Comparison of ENCODE assay signal across 14 mouse cellular contexts in genomic region chr7:100991972-100992371, GRCm38 (mm10). TPM values are rescaled to one million over a fixed set of nuclear protein-coding genes. Genes with fewer than 3 reads are reported as not detected.
A peak's percentile ranks its signal among the peaks of the same experiment; 100 is the strongest.
DNase-seq lines count a peak whose midpoint lies in the region; ATAC-seq and TF ChIP-seq lines count a peak whose summit lies in the region.
"Had no signal": no experiment of that assay in that cellular context is flagged by ENCODE, and none has a peak within 500 bp of the region (broad histone marks: within the 10 kb centered on the region; RNA-seq: fewer than 3 reads in every experiment).

No protein-coding gene starts in this region.

- no peak for TF ChIP-seq CTCF in lung, embryonic 14.5 days (IDR thresholded peaks at IDR 0.05; ENCODE audit: low read depth)
- TF ChIP-seq CTCF in lung, adult 2 months (IDR thresholded peaks at IDR 0.05; ENCODE audit: insufficient read depth, low read length): no peak
- no peak for TF ChIP-seq CTCF in bone marrow, adult 2 months (IDR thresholded peaks at IDR 0.05; ENCODE audit: control insufficient read depth, insufficient read depth, low read length)
- TF ChIP-seq CTCF in thymus, adult 2 months (IDR thresholded peaks at IDR 0.05; ENCODE audit: borderline replicate concordance, control insufficient read depth, extremely low read depth, insufficient read depth, low read length, poor library complexity): no peak

- no peaks in the 10 kb centered on the region for H3K9me3 ChIP-seq in lung, embryonic 14.5 days (ENCODE audit: low read depth, low read length)
- H3K9me3 ChIP-seq: forebrain, embryonic 13.5 days; neural tube, embryonic 15.5 days had no signal

- H3K4me3 ChIP-seq in lung, embryonic 14.5 days (ENCODE audit: low read depth, low read length): no peak overlapping the region
- no peak overlapping the region for H3K4me3 ChIP-seq in lung, adult 2 months (replicated peaks; ENCODE audit: extremely low read depth, low read depth, low read length)
- H3K4me3 ChIP-seq in bone marrow, adult 2 months (replicated peaks; ENCODE audit: control insufficient read depth, low read depth, low read length): no peak overlapping the region
- H3K4me3 ChIP-seq in thymus, adult 2 months (ENCODE audit: control insufficient read depth, insufficient read depth, low read length): no peak overlapping the region
- H3K4me3 ChIP-seq: forebrain, embryonic 13.5 days; neural tube, embryonic 15.5 days had no signal

- H3K27ac ChIP-seq in lung, embryonic 14.5 days (ENCODE audit: low read depth): no peak overlapping the region
- peak overlapping the region; percentile 41; the same call in 1 of the 2 replicates for H3K27ac ChIP-seq in bone marrow, adult 2 months (ENCODE audit: control insufficient read depth, insufficient read depth, low read depth, low read length, poor library complexity)
- H3K27ac ChIP-seq in thymus, adult 2 months (ENCODE audit: control insufficient read depth, insufficient read depth, low read length): no peak overlapping the region
- H3K27ac ChIP-seq: forebrain, embryonic 13.5 days; liver, embryonic 14.5 days; neural tube, embryonic 15.5 days had no signal

- peaks cover 6% of the 10 kb centered on the region; the same call in 1 of the 2 replicates for H3K4me1 ChIP-seq in lung, embryonic 14.5 days (ENCODE audit: insufficient read depth)
- peaks cover 22% of the 10 kb centered on the region for H3K4me1 ChIP-seq in lung, adult 2 months (ENCODE audit: control insufficient read depth, insufficient read depth, low read length)
- peaks cover 5% of the 10 kb centered on the region for H3K4me1 ChIP-seq in bone marrow, adult 2 months (ENCODE audit: control insufficient read depth, insufficient read depth, low read length)
- H3K4me1 ChIP-seq in thymus, adult 2 months (replicated peaks; ENCODE audit: control insufficient read depth, insufficient read depth, low read length): peaks cover 2% of the 10 kb centered on the region; the same call in 1 of the 2 replicates

- H3K27me3 ChIP-seq in lung, embryonic 14.5 days (ENCODE audit: insufficient read depth, low read length): no peaks in the 10 kb centered on the region
- no peaks in the 10 kb centered on the region; the same call in 1 of the 2 replicates for H3K27me3 ChIP-seq in splenic B cell, adult 2 months (ENCODE audit: control insufficient read depth, insufficient read depth, low read length, poor library complexity, severe bottlenecking)
- no peaks in the 10 kb centered on the region for H3K27me3 ChIP-seq in thymus, adult 2 months (ENCODE audit: control insufficient read depth, insufficient read depth, low read length)
- H3K27me3 ChIP-seq: forebrain, embryonic 13.5 days; neural tube, embryonic 15.5 days had no signal

- ATAC-seq in lung, embryonic 14.5 days (ENCODE audit: insufficient read depth): no peak
- ATAC-seq: forebrain, embryonic 13.5 days had no signal

- no peak for TF ChIP-seq POLR2A in lung, adult 2 months (IDR thresholded peaks at IDR 0.05; ENCODE audit: borderline replicate concordance, extremely low read depth, low read depth, low read length)
- TF ChIP-seq POLR2A in bone marrow, adult 2 months (IDR thresholded peaks at IDR 0.05; ENCODE audit: borderline replicate concordance, control insufficient read depth, low read depth, low read length): no peak
- no peak for TF ChIP-seq POLR2A in thymus, adult 2 months (IDR thresholded peaks at IDR 0.05; ENCODE audit: control insufficient read depth, extremely low read depth, insufficient read depth, low read length, poor library complexity)

- H3K36me3 ChIP-seq in lung, embryonic 14.5 days (ENCODE audit: insufficient read depth): no peaks in the 10 kb centered on the region
- no peaks in the 10 kb centered on the region for H3K36me3 ChIP-seq in splenic B cell, adult 2 months (ENCODE audit: control insufficient read depth, insufficient read depth, low read length, poor library complexity, severe bottlenecking)
- no peaks in the 10 kb centered on the region for H3K36me3 ChIP-seq in thymus, adult 2 months (ENCODE audit: control insufficient read depth, insufficient read depth, low read length)
- H3K36me3 ChIP-seq: neural tube, embryonic 15.5 days had no signal

- peak; percentile 40 for DNase-seq in lung, embryonic 14.5 days
- no peak for DNase-seq in lung, adult 2 months
- peak; percentile 39 for DNase-seq in lung, postnatal 25 days (ENCODE audit: low spot score)
- peak; percentile 14 for DNase-seq in splenic B cell, adult 2 months (ENCODE audit: low read depth, low spot score)
- no peak for DNase-seq in kidney, postnatal 25 days
- DNase-seq in thymus, adult 2 months: no peak
- DNase-seq: cerebellum, adult 9-10 months; heart, adult 18-20 months; heart, postnatal 4 days; kidney, adult 9 months had no signal

- 83% methylated on average over 3 of the region's 3 CpGs for WGBS in lung, embryonic 14.5 days
- WGBS in lung, adult 2 months: 69% methylated on average over 3 of the region's 3 CpGs
- WGBS in bone marrow, adult 2 months: 45% methylated on average over 3 of the region's 3 CpGs
- WGBS in thymus, adult 2 months: 62% methylated on average over 3 of the region's 3 CpGs

- H3K9ac ChIP-seq in lung, embryonic 14.5 days: no peak overlapping the region
- H3K9ac ChIP-seq: forebrain, embryonic 13.5 days; liver, embryonic 14.5 days; neural tube, embryonic 15.5 days had no signal

- no peak overlapping the region for H3K4me2 ChIP-seq in lung, embryonic 14.5 days
- H3K4me2 ChIP-seq: forebrain, embryonic 13.5 days; neural tube, embryonic 15.5 days had no signal

RNA-seq across cellular contexts. Expression of gene P2ry6, which starts 17.5 kb away (rescaled TPM):
- 9.4 and 10.9 TPM in 2 replicates for polyA plus RNA-seq in lung, embryonic 14.5 days (2014; fragmentation: Nextera tagmentation; extraction: Ambion mirVana)
- 59.1 and 61.6 TPM in 2 replicates for polyA plus RNA-seq in lung, adult 2 months (2012; rRNA removed)
- 1.3 TPM in 2 replicates for polyA plus RNA-seq in bone marrow, adult 2 months (2011; ENCODE audit: insufficient read depth, insufficient read length, low replicate concordance, missing spikeins)
- 27.1 and 36.0 TPM in 2 replicates for polyA plus RNA-seq in thymus, adult 2 months (2012; rRNA removed)

RNA-seq across cellular contexts. Expression of gene P2ry2, which starts 20.7 kb away (rescaled TPM):
- 3.4 and 3.5 TPM in 2 replicates for polyA plus RNA-seq in lung, embryonic 14.5 days (2014; fragmentation: Nextera tagmentation; extraction: Ambion mirVana)
- polyA plus RNA-seq in lung, adult 2 months (2012; rRNA removed): 25.0 and 25.2 TPM in 2 replicates
- 0.72 and 0.82 TPM in 2 replicates for polyA plus RNA-seq in bone marrow, adult 2 months (2011; ENCODE audit: insufficient read depth, insufficient read length, low replicate concordance, missing spikeins)
- polyA plus RNA-seq in thymus, adult 2 months (2012; rRNA removed): 4.3 and 5.3 TPM in 2 replicates
- polyA plus RNA-seq: forebrain, embryonic 13.5 days had no signal

Comparison
In these comparisons a context has a peak if more than half of its experiments do, and no peak if none do; other contexts are left out.
1. DNase-seq: peak in lung, embryonic 14.5 days (single experiment), lung, postnatal 25 days (single experiment) and splenic B cell, adult 2 months (single experiment); none in lung, adult 2 months (single experiment), kidney, postnatal 25 days (0 of 2) and thymus, adult 2 months (single experiment).